Mouse (Mus musculus) left cerebral cortex, adult 8-10 months (tissue): Measurements from ENCODE around the gene Rbm4. TPM values are rescaled to one million over a fixed set of nuclear protein-coding genes. Genes with fewer than 3 reads are reported as not detected.
"Not testable (repeated sequence)": the region's sequence is repeated elsewhere in the genome, so short reads cannot be mapped to it uniquely, and the experiment has no call there.

Experiments used
- DNase-seq, 2 experiments: peaks; one replicate each; pipeline ENCODE4 v3.0.0; 2022; ENCODE audit warnings: low spot score in 2 of 2
- total RNA-seq, 4 experiments: library from RNA; stranded (reverse); gene quantifications; 2 replicates each; pipeline ENCODE4 v1.2.4; 2022

Gene Rbm4
- total RNA-seq, 4 experiments from 2014 or later: 84.7 to 114 (median 94.1) TPM

DNA sequence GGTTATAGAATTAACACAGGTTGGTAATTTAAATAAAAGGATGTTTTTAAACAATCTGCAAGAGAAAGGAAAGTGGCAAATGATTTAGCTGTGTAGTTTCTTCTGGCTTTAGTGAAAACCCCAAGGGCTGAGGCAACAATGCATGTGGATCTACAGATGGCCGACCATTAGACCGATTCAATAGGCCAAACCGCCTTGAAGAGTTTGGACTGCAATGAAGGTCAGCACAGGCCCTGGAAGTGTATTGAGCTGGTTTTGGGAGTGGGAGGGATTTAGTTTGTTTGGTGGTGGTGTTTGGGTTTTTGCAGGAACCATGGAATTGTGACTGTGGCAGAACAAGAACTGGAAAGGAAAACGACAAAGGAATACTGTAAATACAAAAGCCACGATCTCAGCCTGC is 5.4 kb upstream of the Rbm4 start:
- DNase-seq: no peak

GRCm38 (mm10) chr19:4797846-4798245 is 4.1 kb upstream of the Rbm4 start:
- DNase-seq: no peak

- no peak for DNase-seq
These were observed 2.2 kb upstream of the Rbm4 start for GRCm38 (mm10) chr19:4795929-4796328.

GRCm38 (mm10) chr19:4793281-4793830 is 345 bp downstream of the Rbm4 start:
- DNase-seq: no peak

- no peak for DNase-seq
These were observed 7.4 kb downstream of the Rbm4 start for GRCm38 (mm10) chr19:4786313-4786712.

DNA sequence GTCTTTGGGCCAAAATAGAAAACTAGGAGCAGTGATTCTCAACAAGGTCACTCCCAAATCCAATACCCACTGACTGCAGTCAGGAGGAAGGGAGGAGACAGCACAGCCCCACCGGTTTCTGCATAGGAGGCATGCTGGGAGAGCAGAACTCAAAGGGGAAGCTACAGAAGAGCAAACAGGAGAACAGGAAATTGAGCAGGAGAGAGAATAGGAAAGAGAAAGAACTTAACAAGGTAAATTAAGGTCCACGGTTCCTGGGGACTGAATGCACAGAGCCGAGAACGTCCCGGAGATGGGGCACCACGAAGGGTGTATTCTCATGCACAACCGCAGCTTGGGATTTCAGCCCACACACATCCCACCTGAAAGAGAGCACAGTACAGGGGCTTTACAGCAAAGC is 8.5 kb downstream of the Rbm4 start:
- no peak for DNase-seq

- no peak for DNase-seq
These were observed 10.8 kb downstream of the Rbm4 start for GRCm38 (mm10) chr19:4782891-4783290.

- DNase-seq: no peak
These were observed 20.9 kb downstream of the Rbm4 start for GRCm38 (mm10) chr19:4772785-4773184.

DNA sequence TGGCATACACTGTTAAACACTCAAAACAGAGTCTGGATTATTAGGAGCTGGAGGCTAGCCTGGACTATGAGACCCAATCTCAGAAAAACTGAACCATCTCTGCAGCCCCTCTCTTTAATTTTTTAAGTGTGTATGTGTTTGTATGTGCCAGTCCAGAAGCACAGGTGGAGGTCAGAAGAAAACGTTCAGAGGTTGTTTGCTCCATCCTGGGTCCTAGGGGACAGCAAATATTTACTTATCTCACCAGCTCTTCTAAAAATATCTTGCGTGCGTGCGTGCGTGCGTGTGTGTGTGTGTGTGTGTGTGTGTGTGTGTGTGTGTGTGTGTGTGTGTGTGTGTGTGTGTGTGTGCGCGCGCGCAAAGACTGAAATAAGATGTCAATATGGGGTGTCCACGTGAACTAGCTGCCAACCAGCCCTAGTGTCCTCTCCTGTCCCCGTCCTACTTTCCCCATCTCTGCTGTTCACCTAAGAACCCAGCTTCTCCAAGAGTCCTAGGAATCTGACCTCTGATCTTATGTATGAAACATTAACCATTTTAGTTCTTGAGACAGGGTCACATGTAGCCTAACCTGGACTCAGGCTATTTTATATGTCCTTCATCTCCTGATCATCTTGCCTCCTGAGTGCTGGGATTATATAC is 26.1 kb downstream of the Rbm4 start:
- DNase-seq: no peak

DNA sequence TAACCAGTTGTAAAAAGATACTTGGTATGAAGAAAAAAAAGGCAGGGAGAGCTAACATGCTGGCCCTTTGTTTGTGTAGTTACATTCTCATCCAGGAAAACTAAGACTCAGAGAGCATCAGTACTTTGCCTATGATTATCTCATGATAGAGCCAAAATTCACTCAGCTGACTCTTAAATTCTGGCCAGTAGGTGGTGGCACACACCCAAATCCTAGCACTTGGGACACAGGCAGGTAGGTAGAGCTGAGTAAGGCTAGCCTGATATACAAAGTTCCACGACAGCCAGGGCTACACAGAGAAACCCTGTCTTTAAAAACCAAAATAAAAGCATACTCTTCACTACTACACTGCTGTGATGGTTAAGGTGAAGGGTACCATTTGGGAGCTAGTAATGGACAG is 30.8 kb downstream of the Rbm4 start:
- no peak for DNase-seq

DNA sequence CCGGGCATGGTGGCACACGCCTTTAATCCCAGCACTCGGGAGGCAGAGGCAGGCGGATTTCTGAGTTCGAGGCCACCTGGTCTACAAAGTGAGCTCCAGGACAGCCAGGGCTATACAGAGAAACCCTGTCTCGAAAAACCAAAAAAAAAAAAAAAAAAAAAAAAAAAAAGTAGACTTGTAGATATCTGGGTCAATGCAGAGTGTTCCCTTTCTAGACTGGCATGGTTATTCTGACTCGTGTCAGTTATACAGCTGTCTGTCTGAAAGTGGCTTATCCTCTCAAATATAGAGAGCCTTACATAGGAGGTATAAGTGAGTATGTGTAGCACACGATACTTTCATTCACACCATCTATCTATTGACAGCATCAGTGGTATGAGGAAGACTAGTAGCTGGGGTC is 33.2 kb downstream of the Rbm4 start:
- DNase-seq: not testable (repeated sequence)

GRCm38 (mm10) chr19:4756921-4757320 is 36.8 kb downstream of the Rbm4 start:
- no peak for DNase-seq

- DNase-seq: peak; percentile 94 to 97
These were observed 37.3 kb downstream of the Rbm4 start, which contains the start of gene Rbm4b for GRCm38 (mm10) chr19:4756193-4756911. Gene Rbm4b (plus strand): TSS chr19:4756497.

DNA sequence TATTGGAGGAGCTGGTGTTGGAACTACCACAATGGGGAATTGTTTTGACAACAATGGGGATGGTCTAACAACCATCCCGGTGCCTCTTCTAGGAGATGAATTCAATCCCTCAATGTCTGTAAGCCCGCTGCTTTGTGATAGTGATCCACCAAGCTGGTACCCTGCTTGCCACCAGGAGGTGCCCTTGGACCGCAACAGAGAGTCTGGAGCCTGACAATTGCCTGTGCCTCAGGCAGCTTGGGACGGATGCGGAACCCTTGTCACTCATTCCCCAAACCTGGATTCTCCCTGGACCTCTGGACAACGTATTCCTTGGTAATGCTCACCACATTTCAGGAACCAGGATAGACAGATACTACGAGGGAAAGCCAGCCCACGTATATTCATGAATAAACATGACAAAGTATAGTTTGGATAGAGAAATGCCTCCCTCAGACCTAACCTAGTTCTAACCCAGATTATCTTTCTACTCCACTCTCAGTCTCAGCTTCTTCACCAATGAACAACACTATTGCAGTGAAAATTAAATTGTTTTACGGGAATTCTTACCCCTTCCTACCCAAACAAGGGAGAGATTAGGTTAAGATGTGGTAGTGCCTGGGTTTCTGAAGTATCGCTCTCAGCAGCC is 38.0 kb downstream of the Rbm4 start:
- DNase-seq: peak; percentile 80 to 84

DNA sequence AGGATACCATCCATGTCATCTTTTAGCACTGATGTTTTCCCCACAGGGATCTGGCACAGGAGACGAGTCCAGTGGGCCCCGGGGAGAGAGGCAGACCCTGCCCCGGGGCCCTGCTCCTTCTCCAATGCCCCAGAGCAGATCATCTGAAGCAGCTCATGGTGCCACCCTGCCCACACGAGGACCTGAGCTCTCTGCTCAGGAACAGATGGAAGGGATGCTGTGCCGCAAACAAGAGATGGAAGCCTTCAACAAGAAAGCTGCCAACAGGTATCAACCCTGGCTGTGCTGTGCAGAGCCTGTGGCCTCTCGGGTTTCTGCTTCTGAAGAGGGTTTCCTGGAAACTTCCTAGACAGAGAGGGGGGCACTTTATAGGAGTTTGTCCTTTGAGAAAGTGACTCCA is 43.7 kb downstream of the Rbm4 start:
- DNase-seq: no peak

DNA sequence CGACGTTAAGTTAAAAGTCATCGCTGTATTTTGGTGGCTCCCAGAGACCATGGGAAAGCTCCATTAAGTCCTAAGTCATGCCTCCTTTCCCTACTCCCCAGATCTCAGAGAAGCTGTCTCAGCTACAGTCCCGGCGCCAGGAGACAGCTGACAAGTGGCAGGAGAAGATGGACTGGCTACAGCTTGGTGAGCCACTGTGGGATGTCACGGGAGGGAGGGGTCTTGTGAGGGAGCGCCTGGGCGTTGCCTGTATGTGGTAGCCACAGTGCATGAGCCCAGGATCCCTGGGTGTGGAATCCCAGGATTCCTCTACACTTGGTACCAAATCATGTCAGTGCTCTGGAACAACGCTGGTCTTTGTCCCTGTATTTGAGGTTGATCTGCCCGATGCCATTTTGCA is 45.2 kb downstream of the Rbm4 start:
- no peak for DNase-seq

- no peak for DNase-seq
These were observed 45.9 kb downstream of the Rbm4 start for GRCm38 (mm10) chr19:4747631-4748312.

- no peak for DNase-seq
These were observed 47.1 kb downstream of the Rbm4 start for GRCm38 (mm10) chr19:4746611-4747010.

DNA sequence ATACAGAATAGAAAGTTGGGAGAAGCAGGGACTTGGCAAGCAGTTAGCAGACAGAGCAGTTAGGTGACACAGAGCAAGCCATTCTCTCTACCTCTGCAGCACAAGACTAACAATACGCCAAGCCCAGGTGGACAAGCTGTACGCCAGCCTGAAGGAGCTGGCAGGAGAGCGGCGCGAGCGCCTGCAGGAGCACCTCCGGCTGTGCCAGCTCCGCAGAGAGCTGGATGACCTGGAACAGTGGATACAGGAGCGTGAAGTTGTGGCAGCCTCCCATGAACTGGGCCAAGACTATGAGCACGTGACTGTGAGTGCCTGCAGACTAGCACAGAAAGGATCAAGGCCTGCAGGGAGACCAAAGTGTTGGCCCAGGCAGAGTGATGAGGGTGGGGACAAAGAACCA is 48.0 kb downstream of the Rbm4 start:
- no peak for DNase-seq

DNA sequence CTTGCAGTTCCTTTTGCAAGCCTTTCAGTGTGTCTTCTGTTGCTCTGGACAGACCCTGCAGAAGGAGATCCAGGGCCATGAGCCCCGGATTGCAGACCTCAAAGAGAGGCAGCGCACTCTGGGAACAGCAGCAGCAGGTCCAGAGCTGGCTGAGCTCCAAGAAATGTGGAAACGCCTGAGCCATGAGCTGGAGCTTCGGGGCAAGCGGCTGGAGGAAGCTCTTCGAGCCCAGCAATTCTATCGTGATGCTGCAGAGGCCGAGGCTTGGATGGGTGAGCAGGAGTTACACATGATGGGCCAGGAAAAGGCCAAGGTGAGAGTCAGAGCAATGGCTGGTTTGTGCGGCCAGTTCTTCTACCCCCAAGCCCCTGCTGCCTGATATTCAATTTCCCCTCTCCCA is 48.6 kb downstream of the Rbm4 start:
- no peak for DNase-seq

- no peak for DNase-seq
These were observed 49.7 kb downstream of the Rbm4 start for GRCm38 (mm10) chr19:4744026-4744425.

DNA sequence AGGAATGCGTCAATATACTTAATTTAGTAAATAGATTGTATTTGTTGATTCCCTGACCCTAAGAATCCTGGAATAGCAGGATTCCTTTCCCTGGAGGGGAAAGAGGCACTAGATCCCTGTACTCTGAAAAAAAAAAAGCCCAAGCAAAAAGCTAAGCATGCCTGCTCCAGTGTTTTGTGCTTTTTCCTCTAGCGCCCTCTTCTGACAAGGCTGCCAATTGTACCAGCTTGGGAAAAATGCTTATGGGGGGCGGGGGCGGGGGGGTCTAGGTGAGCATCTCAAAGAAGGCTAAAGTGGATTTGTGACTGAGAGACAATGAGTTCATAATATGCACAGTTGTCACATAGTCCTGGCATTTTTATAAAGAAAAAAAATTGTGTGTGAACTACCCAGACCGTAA is 50.2 kb downstream of the Rbm4 start:
- DNase-seq: no peak
